Mouse (Mus musculus): Measurements from ENCODE around the gene Rps15a. TPM values are rescaled to one million over a fixed set of nuclear protein-coding genes. Genes with fewer than 3 reads are reported as not detected.

The Rps15a gene
- 600 and 661 TPM in 2 replicates for polyA plus RNA-seq (2015; fragmentation: Nextera tagmentation; extraction: Ambion mirVana)

DNA sequence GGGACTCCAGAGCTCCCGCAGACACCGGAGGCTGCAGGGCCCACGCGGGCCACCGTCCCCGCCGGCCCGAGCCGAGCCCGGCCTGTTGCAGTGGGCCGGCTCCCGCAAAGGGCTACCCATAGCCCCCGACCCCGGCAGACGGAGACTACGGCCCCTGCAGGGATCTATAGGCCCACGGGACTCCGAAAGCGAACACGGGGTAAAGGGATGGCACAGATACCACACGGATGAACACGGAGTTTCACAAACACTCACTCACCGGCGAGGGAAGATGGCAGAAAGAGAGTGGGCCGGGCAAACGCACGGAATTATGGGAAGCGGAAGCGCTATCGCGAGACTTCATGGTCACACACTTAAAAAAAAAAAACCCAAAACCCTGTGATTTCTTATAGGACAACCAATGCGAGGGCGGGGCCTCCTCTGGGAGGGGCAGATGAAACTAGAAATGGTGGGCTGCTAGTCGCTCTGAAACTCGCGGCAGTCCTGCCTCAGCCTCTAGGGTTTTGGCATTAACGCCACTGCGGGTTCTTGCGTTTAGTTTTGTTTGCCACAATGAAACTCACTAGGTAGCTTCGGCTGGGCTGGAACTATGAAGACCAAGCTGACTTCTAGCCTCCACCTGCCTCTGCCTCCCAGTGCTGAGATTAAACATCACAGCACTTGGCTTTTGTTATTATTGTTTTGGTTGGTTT lies at the start of gene Rps15a:
Rps15a (minus strand) TSS at position 312 of the 692 bp plus-strand sequence.

DNA sequence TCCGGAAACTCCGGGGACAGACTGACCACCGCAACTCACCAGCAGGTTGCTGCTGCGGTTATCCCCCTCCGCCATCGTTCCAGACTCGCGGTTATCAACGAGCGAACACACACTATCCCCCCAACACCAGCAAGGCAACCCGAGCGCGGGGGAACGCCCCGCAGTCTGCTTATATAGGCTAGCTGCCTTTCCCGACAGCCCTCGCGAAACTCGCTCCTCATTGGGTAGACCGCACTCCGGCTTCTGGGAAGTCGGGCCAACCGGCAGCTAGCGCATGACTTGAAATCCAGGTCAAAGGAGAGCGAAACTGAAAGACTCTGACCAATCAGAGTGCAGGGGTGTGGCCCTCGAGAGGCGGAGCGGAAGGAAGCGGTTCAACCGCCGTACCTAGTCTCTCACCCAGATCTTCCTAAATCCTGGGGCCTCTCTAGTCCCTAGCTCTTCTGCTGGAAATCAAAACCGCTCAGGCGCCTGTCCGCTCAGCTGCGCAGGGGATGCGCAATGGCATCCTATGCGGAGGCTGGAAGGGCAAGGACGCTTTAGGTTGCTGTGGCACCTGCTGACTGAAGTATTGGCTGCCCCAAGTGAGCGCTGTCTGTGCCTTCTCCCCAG lies 13.5 kb upstream of the Rps15a start, which contains the start of gene Arl6ip1:
Arl6ip1 (minus strand) TSS at position 233 of the 612 bp plus-strand sequence.

Other genes starting within 250 kb of the Rps15a start
- 210 and 264 TPM in 2 replicates for gene Arl6ip1, start 13.5 kb upstream of the Rps15a start, polyA plus RNA-seq (2015; fragmentation: Nextera tagmentation; extraction: Ambion mirVana)
- gene Smg1, start 127.5 kb upstream of the Rps15a start, polyA plus RNA-seq (2015; fragmentation: Nextera tagmentation; extraction: Ambion mirVana): 8.3 and 9.3 TPM in 2 replicates

Measured in urinary bladder, postnatal 0 days (tissue).